Mouse (Mus musculus): ENCODE results near the gene Aco2.

DNA sequence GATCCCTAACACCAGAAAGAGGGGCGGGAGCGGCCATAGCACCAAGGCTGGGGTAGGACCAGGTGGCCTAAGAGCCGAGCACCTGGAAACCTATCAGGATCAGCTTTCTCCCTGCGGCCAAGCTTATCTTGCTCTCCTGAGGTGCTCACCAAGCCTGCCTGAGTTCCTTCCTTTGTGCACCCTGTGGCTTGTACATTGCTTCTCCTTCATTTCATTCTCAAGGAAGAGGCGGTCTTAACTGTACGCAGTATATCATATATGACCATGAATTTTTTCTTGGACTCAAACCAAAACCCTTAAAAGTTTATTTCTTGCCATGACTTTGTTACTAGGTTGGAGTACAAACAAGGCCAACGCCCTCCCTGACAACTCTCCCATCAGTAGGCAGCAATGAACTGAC is 7.9 kb upstream of the Aco2 start:
- TF ChIP-seq CTCF (IDR thresholded peaks at IDR 0.05), result no peak
- TF ChIP-seq EP300 (IDR thresholded peaks at IDR 0.05; ENCODE audit: insufficient read depth, low read depth, low read length), result no peak

Data from heart, adult 2 months (tissue).